9 mouse cellular contexts compared by ENCODE assay signal in genomic region chr6:115534617-115535016, GRCm38 (mm10). TPM values are rescaled to one million over a fixed set of nuclear protein-coding genes. Genes with fewer than 3 reads are reported as not detected.
A peak's percentile ranks its signal among the peaks of the same experiment; 100 is the strongest.
DNase-seq lines count a peak whose midpoint lies in the region; ATAC-seq lines count a peak whose summit lies in the region.
"Had no signal": no experiment of that assay in that cellular context is flagged by ENCODE, and none has a peak within 500 bp of the region (broad histone marks: within the 10 kb centered on the region; RNA-seq: fewer than 3 reads in every experiment).

No protein-coding gene starts in this region.

- no peak for ATAC-seq in megakaryocyte-erythroid progenitor cell, adult 5-6 weeks (replicated peaks; ENCODE audit: low FRiP score, low TSS enrichment, poor library complexity, severe bottlenecking)
- ATAC-seq: forebrain, embryonic 15.5 days had no signal

- intact Hi-C loops in left cerebral cortex, postnatal 25 days (cut with DNase I): loop anchor here (5.0 to 10.0 kb wide), 3 partner anchors 170 to 487 kb away; partner anchors contain the start of gene Pparg
- intact Hi-C loops in left cerebral cortex, postnatal 14 days (cut with DNase I): loop anchor here (5.0 kb wide), 2 partner anchors 262 to 487 kb away; no protein-coding TSS in a partner anchor

- DNase-seq in adrenal gland, postnatal 10 days: peak; percentile 74
- no peak for DNase-seq in adrenal gland, postnatal 4 days (ENCODE audit: low spot score in 2 of 2)
- DNase-seq in left cerebral cortex, postnatal 25 days (ENCODE audit: low spot score in 2 of 2): peak; percentile 10 to 13
- no peak for DNase-seq in left cerebral cortex, postnatal 14 days (ENCODE audit: low spot score in 2 of 2)
- DNase-seq in cerebellum, postnatal 10 days: peak; percentile 90 to 91
- DNase-seq in kidney, postnatal 4 days: peak; percentile 30 to 45
- no peak for DNase-seq in layer of hippocampus, adult 9-11 months

RNA-seq across cellular contexts. Expression of gene Tsen2, which starts 9.8 kb away (rescaled TPM):
- 10 to 100 TPM in 1 of 2 experiments, 1 to 10 TPM in 1; 8.8 to 15.7 TPM for total RNA-seq in adrenal gland, postnatal 10 days (2021)
- total RNA-seq in adrenal gland, postnatal 4 days (2021): 10 to 100 TPM; 18.4 to 20.7 TPM
- total RNA-seq in left cerebral cortex, postnatal 25 days (2021): 10 to 100 TPM; 22.0 to 23.2 TPM
- total RNA-seq in left cerebral cortex, postnatal 14 days (2021): 10 to 100 TPM; 19.5 to 21.2 TPM
- 18.7 and 27.8 TPM in 2 replicates for total RNA-seq in megakaryocyte-erythroid progenitor cell, adult 5-6 weeks (2014; fragmentation: Nextera tagmentation)
- 31.5 and 35.8 TPM in 2 replicates for total RNA-seq in megakaryocyte-erythroid progenitor cell, adult 5-6 weeks (2017)

RNA-seq across cellular contexts. Expression of gene Mkrn2os, which starts 57.8 kb away (rescaled TPM):
- under 1 TPM; 0.51 to 0.81 TPM for total RNA-seq in adrenal gland, postnatal 10 days (2021)
- 1 to 10 TPM in 1 of 2 experiments, under 1 TPM in 1; 0.45 to 1.2 TPM for total RNA-seq in adrenal gland, postnatal 4 days (2021)
- not detected for total RNA-seq in left cerebral cortex, postnatal 25 days (2021)
- not detected for total RNA-seq in left cerebral cortex, postnatal 14 days (2021)
- not detected in 2 replicates for total RNA-seq in megakaryocyte-erythroid progenitor cell, adult 5-6 weeks (2014; fragmentation: Nextera tagmentation)
- not detected in 2 replicates for total RNA-seq in megakaryocyte-erythroid progenitor cell, adult 5-6 weeks (2017)

Comparison
In these comparisons a context has a peak if more than half of its experiments do, and no peak if none do; other contexts are left out.
1. DNase-seq: peak in adrenal gland, postnatal 10 days (single experiment), left cerebral cortex, postnatal 25 days (2 of 2), cerebellum, postnatal 10 days (2 of 2) and kidney, postnatal 4 days (2 of 2); none in adrenal gland, postnatal 4 days (0 of 2), left cerebral cortex, postnatal 14 days (0 of 2) and layer of hippocampus, adult 9-11 months (single experiment).